Mouse (Mus musculus) heart, embryonic 16.5 days (tissue): Measurements from ENCODE around the gene A1cf. TPM values are rescaled to one million over a fixed set of nuclear protein-coding genes. Genes with fewer than 3 reads are reported as not detected.
A peak's percentile ranks its signal among the peaks of the same experiment; 100 is the strongest.

Source experiments
- ATAC-seq: fragments of 200-750 bp; cut with Nextera tagmentation; replicated peaks from 2 replicates; pipeline ENCODE4 v1.8.0; 2017; ENCODE audit warnings: moderate number of reproducible peaks; ENCODE audit not compliant: insufficient read depth, low FRiP score; ENCODE audit errors: extremely low read depth
- H3K27ac ChIP-seq: fragments of 300-500 bp; sonication (generic); 2 replicates; pipeline ENCODE4 v1.5.1; 2014; ENCODE audit warnings: mild to moderate bottlenecking, low read length, control low read depth, moderate library complexity
- H3K27me3 ChIP-seq: fragments of 300-500 bp; sonication (generic); 2 replicates; pipeline ENCODE4 v1.6.1; 2014; ENCODE audit warnings: low read length, mixed read lengths; ENCODE audit not compliant: control insufficient read depth, insufficient read depth
- H3K36me3 ChIP-seq: fragments of 300-500 bp; sonication (generic); 2 replicates; pipeline ENCODE4 v1.6.1; 2014; ENCODE audit not compliant: control insufficient read depth, insufficient read depth
- H3K4me1 ChIP-seq: fragments of 300-500 bp; sonication (generic); 2 replicates; pipeline ENCODE4 v1.6.1; 2014; ENCODE audit warnings: low read length, mixed read lengths; ENCODE audit not compliant: control insufficient read depth, insufficient read depth
- H3K4me2 ChIP-seq: fragments of 300-500 bp; sonication (generic); 2 replicates; pipeline ENCODE4 v1.6.1; 2014; ENCODE audit warnings: low read depth, mild to moderate bottlenecking, control low read depth, low read length
- H3K4me3 ChIP-seq: fragments of 300-500 bp; sonication (generic); 2 replicates; pipeline ENCODE4 v1.5.1; 2014; ENCODE audit warnings: mild to moderate bottlenecking, control low read depth, low read length
- H3K9ac ChIP-seq: fragments of 300-500 bp; sonication (generic); 2 replicates; pipeline ENCODE4 v1.6.1; 2014; ENCODE audit warnings: low read length, control low read depth
- H3K9me3 ChIP-seq: fragments of 300-500 bp; sonication (generic); replicated peaks from 2 replicates; pipeline ENCODE4 v1.6.1; 2016; ENCODE audit warnings: low read length; ENCODE audit not compliant: control insufficient read depth
- WGBS: fragments of 180-500 bp; shearing (Covaris S2); extraction: QIAGEN DNeasy Blood & Tissue Kit; methylation state at CpG from one replicate; pipeline ENCODE4 v1.1.7; 2014; 5-methylcytosine and 5-hydroxymethylcytosine counted together
- polyA plus RNA-seq: library from polyadenylated mRNA; unstranded; fragments of >200 nt; fragmentation: Nextera tagmentation; extraction: Ambion mirVana; gene quantifications from 2 replicates; pipeline ENCODE4 v1.2.1, GENCODE M21; 2015

Gene A1cf
- polyA plus RNA-seq, 1 experiment from 2014 or later = not detected

GRCm38 (mm10) chr19:31963147-31963546 lies 94.6 kb downstream of the A1cf start:
- no peak overlapping the region for H3K4me2 ChIP-seq
- H3K4me1 ChIP-seq = no peaks in the 10 kb centered on the region
- H3K4me3 ChIP-seq = no peak overlapping the region
- ATAC-seq = no peak
- 53% methylated on average over 3 of the region's 3 CpGs for WGBS
- no peaks in the 10 kb centered on the region for H3K27me3 ChIP-seq
- H3K9me3 ChIP-seq = no peaks in the 10 kb centered on the region
- H3K27ac ChIP-seq = no peak overlapping the region
- H3K9ac ChIP-seq = no peak overlapping the region
- H3K36me3 ChIP-seq = no peaks in the 10 kb centered on the region

DNA sequence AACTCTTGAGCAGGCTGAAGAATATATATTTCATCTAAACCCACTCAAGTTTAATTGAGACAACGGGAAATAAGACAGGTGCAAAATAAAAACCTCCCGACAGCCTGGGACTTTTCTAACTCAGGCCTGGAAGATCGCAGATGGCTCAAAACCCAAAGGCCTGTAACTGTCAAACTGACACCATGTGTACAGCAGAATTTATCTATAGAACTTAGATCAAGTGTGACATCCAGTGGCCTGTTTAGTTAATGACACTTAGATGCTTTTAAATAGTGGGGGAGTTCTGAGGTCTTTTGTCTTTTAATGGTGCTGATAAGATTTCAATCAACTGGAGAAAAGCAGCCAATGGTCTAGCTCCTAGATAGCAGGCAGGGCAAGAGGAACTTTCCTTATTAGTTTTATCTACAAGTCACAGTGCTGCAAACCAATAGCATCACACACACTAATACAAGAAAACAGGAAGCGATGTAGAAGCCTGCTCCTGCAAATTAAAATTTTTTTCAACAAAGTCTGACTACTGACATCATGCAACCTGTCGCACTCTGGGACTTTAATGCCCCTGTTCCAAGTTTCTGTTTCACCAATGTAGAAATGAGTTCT lies 99.5 kb downstream of the A1cf start:
- Histone ChIP-seq H3K9me3 (no peaks in the 10 kb centered on the region), H3K36me3 (no peaks in the 10 kb centered on the region), H3K4me2 (no peak overlapping the region), H3K4me3 (no peak overlapping the region), H3K9ac (no peak overlapping the region), H3K4me1 (no peaks in the 10 kb centered on the region), H3K27ac (no peak overlapping the region), H3K27me3 (no peaks in the 10 kb centered on the region)
- 50% methylated on average over 5 of the region's 5 CpGs for WGBS
- ATAC-seq = no peak

DNA sequence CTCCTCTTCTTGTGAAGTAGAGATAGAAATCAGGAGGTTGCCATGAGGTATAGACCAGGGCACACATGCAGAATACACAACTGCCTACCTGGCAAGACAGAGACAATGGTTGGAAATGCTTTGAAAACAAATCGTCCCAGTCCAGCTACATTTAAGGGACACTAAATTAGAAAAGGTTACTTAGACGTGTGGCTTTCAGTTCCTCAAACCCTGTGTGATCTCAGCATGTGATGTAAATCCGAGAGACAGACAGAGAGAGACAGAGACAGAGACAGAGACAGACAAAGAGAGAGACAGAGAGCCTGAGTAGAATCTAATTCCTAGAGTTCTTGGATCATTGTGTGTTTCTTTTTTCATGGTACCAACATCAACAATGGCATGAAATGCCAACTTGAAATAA lies 102.8 kb downstream of the A1cf start:
- H3K9me3 ChIP-seq = no peaks in the 10 kb centered on the region
- H3K27me3 ChIP-seq = no peaks in the 10 kb centered on the region
- no peaks in the 10 kb centered on the region for H3K4me1 ChIP-seq
- H3K27ac ChIP-seq = no peak overlapping the region
- no peak overlapping the region for H3K4me3 ChIP-seq
- no peak overlapping the region for H3K9ac ChIP-seq
- no peak overlapping the region for H3K4me2 ChIP-seq
- no peaks in the 10 kb centered on the region for H3K36me3 ChIP-seq
- whole genome bisulfite sequencing = 53% methylated on average over 3 of the region's 3 CpGs
- no peak for ATAC-seq

DNA sequence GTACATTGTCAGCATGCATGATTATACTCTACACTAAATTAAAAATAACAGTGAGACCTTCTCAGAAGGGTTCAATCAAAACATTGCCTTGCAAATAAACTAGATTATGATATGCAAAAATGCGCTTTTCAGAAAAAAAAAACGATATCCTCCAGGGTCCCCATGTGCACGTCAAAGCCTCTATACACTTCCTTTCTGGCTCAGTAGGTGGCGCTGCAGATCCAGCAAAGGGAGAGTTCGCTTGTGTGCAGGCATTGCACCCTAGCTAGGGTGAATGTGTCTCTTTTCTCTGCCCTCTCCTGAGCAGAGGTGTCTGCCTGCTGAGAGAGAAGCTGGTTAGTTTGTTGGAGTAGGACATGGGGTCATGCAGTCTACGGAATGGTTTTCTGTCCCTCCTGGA lies 103.4 kb downstream of the A1cf start:
- no peaks in the 10 kb centered on the region for H3K27me3 ChIP-seq
- no peaks in the 10 kb centered on the region for H3K9me3 ChIP-seq
- WGBS = 5% methylated on average over 6 of the region's 6 CpGs
- H3K36me3 ChIP-seq = no peaks in the 10 kb centered on the region
- no peak overlapping the region for H3K4me3 ChIP-seq
- H3K4me1 ChIP-seq = no peaks in the 10 kb centered on the region
- H3K9ac ChIP-seq = no peak overlapping the region
- ATAC-seq = peak; percentile 70
- no peak overlapping the region for H3K4me2 ChIP-seq
- no peak overlapping the region for H3K27ac ChIP-seq

GRCm38 (mm10) chr19:31975882-31976281 lies 107.3 kb downstream of the A1cf start:
- H3K4me2 ChIP-seq = no peak overlapping the region
- H3K27ac ChIP-seq = no peak overlapping the region
- H3K4me1 ChIP-seq = no peaks in the 10 kb centered on the region
- H3K9me3 ChIP-seq = no peaks in the 10 kb centered on the region
- WGBS = 54% methylated on average over 2 of the region's 2 CpGs
- H3K36me3 ChIP-seq = no peaks in the 10 kb centered on the region
- no peak for ATAC-seq
- H3K27me3 ChIP-seq = no peaks in the 10 kb centered on the region
- H3K9ac ChIP-seq = no peak overlapping the region
- H3K4me3 ChIP-seq = no peak overlapping the region

- Histone ChIP-seq H3K4me1 (no peaks in the 10 kb centered on the region), H3K36me3 (no peaks in the 10 kb centered on the region), H3K4me3 (no peak overlapping the region), H3K9ac (no peak overlapping the region), H3K4me2 (no peak overlapping the region), H3K27me3 (no peaks in the 10 kb centered on the region), H3K9me3 (no peaks in the 10 kb centered on the region), H3K27ac (no peak overlapping the region)
- WGBS = 89% methylated on average over 6 of the region's 6 CpGs
- ATAC-seq = no peak
Measured at GRCm38 (mm10) chr19:31991057-31991456, 122.5 kb downstream of the A1cf start.

GRCm38 (mm10) chr19:31996916-31997315 lies 128.4 kb downstream of the A1cf start:
- Histone ChIP-seq H3K36me3 (peaks cover 2% of the 10 kb centered on the region; the same call in 1 of the 2 replicates), H3K4me2 (no peak overlapping the region), H3K4me3 (no peak overlapping the region), H3K9me3 (no peaks in the 10 kb centered on the region), H3K9ac (no peak overlapping the region), H3K27ac (no peak overlapping the region), H3K4me1 (peaks cover 5% of the 10 kb centered on the region; the same call in 1 of the 2 replicates), H3K27me3 (no peaks in the 10 kb centered on the region)
- ATAC-seq = peak; percentile 55
- 60% methylated on average over 3 of the region's 3 CpGs for WGBS

Other genes with a start within 250 kb of the A1cf start
- gene Prkg1, start 103.7 kb upstream of the A1cf start, polyA plus RNA-seq = 6.5 and 6.8 TPM in 2 replicates
- gene Asah2, start 239.4 kb downstream of the A1cf start, polyA plus RNA-seq = 2.4 and 2.6 TPM in 2 replicates